Mouse (Mus musculus): ENCODE results near the gene Cpm.

DNA sequence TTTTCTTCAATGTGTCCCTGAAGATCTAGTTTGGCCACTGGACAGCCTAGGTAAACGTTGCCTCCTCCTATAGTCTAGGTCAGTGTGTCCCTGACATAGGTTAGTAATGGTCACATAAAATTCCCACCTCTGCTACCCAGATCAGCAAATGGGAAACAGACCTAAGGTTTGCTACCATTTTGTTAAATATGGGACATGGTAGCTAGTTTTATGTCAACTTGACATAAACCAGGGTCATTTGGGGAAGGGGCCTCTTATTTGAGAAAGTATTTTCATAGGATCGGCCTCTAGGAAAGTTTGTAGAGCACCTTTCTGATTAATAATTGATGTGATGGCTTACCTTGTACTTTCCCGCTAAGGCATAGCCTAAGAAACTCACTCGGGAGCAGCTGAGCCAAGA, 8.8 kb upstream of the Cpm start:
- no peak for TF ChIP-seq CTCF (IDR thresholded peaks at IDR 0.05)
- TF ChIP-seq POLR2A (IDR thresholded peaks at IDR 0.05; ENCODE audit: insufficient read depth, low read depth, low read length), result no peak

Measured in heart, adult 2 months (tissue).